Mouse (Mus musculus): ENCODE measurements around the gene Clhc1.

DNA sequence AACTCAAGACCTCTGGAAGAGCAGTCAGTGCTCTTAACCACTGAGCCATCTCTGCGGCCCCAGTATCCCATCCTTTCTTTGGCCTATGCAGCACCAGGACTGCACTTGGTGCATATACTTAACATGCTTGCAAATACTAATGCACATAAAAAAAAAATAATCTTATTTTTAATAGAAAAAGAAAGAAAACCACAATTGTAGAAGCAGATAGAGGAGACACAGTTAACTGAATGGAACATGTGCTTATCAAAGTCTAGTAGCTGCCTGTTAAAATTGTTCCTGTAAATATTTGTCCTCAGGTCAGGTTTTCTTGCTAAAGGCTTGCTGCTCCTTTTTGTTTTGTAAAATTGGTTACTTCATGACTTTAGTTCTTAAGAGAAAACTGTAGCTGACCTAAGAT is 9.5 kb upstream of the Clhc1 start:
- TF ChIP-seq HCFC1 (IDR thresholded peaks at IDR 0.05; ENCODE audit: borderline replicate concordance, insufficient read depth, low read length) (no peak), CHD2 (IDR thresholded peaks at IDR 0.05; ENCODE audit: low read depth, low read length) (no peak)

Measured in ES-E14 (cell line).